Mouse (Mus musculus) gastrocnemius, postnatal 4 days (tissue): Measurements from ENCODE around the gene Col24a1. TPM values are rescaled to one million over a fixed set of nuclear protein-coding genes. Genes with fewer than 3 reads are reported as not detected.

Experiments used
- DNase-seq, 2 experiments: peaks; one replicate each; pipeline ENCODE4 v3.0.0; 2021 to 2022; ENCODE audit warnings: low spot score in 2 of 2, mixed read lengths in 2 of 2
- long read RNA-seq, 2 experiments: library from polyadenylated mRNA; stranded (forward); transcript quantifications; one replicate each; pipeline ENCODE4 v2.0.0; 2021
- total RNA-seq, 2 experiments: library from RNA; stranded (reverse); gene quantifications; 2 replicates each; pipeline ENCODE4 v1.2.3; 2021

Gene Col24a1
- 10 to 100 TPM; 10.5 to 11.2 TPM for total RNA-seq
- long read RNA-seq, experiment 1, partial matches to known transcripts: 2 of 3 reads
- long read RNA-seq, experiment 1, other reads (novel, unspliced or antisense): 1 of 3 reads
- long read RNA-seq, experiment 2, full-length matches to known transcripts: 1 of 7 reads
- long read RNA-seq, experiment 2, partial matches to known transcripts: 3 of 7 reads
- long read RNA-seq, experiment 2, other reads (novel, unspliced or antisense): 3 of 7 reads

GRCm38 (mm10) chr3:145292337-145293134, at the start of gene Col24a1:
Gene Col24a1, plus strand, starts transcription at chr3:145292472.
- peak in 1 of 2 experiments; percentile 35 for DNase-seq

- DNase-seq: no peak
Measured at GRCm38 (mm10) chr3:145248040-145248439, 44.2 kb upstream of the Col24a1 start.

DNA sequence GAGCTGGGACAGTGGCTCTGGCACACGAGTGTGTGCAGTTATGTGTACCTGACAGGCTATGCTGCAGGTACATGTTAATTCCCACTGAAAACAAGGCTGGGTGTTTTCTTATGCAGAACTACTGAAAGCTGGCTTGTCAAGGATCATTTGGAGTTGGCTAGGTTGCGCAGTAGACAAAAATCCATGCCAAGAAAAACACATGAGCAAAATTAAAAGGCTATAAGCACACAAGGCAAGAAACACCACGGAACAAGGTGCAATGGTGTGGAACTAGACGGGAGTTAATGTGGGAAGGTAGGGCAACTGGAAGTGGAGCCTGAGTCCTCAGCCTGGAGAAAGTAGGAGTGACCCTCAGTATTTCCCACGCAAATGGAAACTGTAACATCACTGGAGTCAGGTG, 39.2 kb upstream of the Col24a1 start:
- DNase-seq: no peak

GRCm38 (mm10) chr3:145254764-145255396, 37.4 kb upstream of the Col24a1 start:
- no peak for DNase-seq

- DNase-seq: no peak
Measured at GRCm38 (mm10) chr3:145256647-145257046, 35.6 kb upstream of the Col24a1 start.

DNA sequence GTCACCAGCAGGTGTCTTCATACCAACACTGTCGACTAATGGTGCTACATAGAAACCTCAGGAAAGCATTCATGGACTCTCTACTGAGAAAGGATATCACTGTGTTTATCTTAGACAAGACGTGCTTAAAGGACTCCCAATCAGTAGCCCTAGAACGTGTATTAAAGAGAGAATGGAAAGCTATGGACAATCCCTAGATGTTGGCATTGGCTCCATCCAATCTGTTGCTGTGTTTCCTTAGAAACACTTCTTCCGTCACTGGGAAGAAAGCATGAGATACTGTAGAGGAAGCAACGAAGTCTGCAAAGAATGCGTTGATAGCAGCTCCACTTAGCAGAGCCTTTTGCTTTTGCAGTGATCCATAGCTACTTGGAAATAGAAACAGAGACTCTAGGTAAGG, 32.6 kb upstream of the Col24a1 start:
- DNase-seq: no peak

- no peak for DNase-seq
Measured at GRCm38 (mm10) chr3:145263131-145263530, 29.1 kb upstream of the Col24a1 start.

GRCm38 (mm10) chr3:145268066-145268465, 24.2 kb upstream of the Col24a1 start:
- DNase-seq: no peak

GRCm38 (mm10) chr3:145274191-145274590, 18.1 kb upstream of the Col24a1 start:
- DNase-seq: no peak

- DNase-seq: peak; percentile 23 to 45
Measured at GRCm38 (mm10) chr3:145293207-145293606, 935 bp downstream of the Col24a1 start.

GRCm38 (mm10) chr3:145293623-145294307, 1.5 kb downstream of the Col24a1 start:
- DNase-seq: peak in 1 of 2 experiments; percentile 13

- DNase-seq: no peak
Measured at GRCm38 (mm10) chr3:145299980-145300591, 7.8 kb downstream of the Col24a1 start.

GRCm38 (mm10) chr3:145305311-145305710, 13.0 kb downstream of the Col24a1 start:
- DNase-seq: no peak

DNA sequence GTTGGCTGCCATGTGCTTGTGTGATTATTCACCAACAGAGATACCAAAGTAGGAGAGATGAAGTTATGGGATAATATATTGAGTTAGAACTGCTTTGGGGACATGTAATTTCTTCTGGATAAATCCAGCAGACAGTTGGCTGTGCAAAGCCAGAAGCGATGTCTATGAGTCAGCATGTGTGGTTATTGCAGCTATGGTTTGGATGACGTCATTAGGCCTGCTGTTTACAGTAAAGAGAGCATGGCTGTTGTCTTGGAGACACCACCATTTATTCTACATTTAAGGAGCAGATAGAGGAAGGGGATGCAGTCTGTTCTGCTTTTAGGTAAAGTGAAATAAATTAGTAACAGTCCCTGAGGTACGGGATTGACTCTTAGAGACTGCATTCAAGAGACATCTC, 14.9 kb downstream of the Col24a1 start:
- DNase-seq: no peak

DNA sequence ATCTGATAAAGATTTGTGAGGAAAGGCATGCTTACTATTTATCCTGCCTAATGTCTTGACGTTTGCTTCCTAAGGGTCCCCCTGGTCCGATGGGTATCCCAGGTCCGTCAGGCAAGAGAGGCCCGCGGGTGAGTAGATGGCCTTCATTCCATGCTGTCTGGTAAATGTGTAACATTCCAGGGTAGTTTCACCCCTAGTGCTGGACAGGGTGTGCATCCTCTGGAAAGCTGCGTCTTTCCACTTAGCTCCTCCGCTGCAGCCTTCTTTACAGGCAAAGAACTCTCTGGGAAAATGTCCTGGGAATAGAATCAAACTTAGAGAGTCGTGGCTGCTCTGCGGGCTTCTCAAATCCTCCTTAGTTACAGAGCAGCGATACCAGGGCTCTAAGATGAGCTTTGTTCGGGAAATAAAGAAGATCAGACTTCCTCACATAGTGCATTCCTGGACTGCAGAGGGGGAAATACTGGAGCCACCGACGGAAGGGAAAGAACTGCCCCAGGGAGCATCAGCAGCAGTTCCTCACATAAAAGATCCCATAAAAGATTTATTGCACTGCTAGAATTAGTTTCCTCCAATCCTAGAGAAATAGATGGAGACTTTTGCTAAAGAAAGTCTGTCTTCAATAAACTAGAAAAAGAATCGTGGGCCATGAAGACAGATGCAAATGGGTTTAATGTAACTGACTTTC, 28.5 kb downstream of the Col24a1 start:
- no peak for DNase-seq

DNA sequence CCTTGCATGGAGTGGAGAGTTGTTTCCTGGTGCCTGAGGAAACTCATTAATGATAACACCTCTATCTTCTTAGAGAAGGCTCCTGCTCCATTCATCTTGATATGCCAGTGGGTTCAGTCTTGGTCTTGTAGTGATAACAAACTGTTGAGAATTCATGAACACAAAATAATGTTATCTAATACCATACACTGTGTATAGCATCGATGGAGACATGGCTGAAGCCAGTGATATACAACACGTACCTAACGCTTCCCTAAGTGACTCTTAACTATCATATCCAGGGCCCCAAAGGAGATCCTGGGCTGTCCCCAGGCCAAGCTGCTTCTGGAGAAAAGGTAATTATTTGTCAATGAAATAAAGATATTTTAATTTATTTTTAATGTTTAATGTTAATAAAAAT, 33.1 kb downstream of the Col24a1 start:
- no peak for DNase-seq

DNA sequence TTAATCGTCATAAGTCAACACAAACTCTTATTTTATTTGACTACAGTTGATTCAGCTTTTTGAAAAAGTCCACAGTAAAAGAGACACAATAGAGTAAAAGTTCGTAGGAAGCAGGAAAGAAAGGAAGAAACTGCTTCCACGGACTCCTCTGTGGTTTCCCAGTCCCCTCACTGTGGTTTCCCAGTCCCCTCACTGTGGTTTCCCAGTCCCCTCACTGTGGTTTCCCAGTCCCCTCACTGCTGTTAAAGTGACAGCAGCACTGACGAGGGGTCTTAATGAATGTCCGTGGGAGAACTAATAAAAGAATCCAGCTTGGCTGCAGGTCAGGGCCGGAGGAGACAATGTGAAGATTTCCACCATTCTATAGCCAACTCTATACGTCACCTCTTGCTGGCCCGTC, 39.4 kb downstream of the Col24a1 start:
- no peak for DNase-seq

GRCm38 (mm10) chr3:145334046-145334445, 41.8 kb downstream of the Col24a1 start:
- no peak for DNase-seq

GRCm38 (mm10) chr3:145337161-145337560, 44.9 kb downstream of the Col24a1 start:
- DNase-seq: no peak

DNA sequence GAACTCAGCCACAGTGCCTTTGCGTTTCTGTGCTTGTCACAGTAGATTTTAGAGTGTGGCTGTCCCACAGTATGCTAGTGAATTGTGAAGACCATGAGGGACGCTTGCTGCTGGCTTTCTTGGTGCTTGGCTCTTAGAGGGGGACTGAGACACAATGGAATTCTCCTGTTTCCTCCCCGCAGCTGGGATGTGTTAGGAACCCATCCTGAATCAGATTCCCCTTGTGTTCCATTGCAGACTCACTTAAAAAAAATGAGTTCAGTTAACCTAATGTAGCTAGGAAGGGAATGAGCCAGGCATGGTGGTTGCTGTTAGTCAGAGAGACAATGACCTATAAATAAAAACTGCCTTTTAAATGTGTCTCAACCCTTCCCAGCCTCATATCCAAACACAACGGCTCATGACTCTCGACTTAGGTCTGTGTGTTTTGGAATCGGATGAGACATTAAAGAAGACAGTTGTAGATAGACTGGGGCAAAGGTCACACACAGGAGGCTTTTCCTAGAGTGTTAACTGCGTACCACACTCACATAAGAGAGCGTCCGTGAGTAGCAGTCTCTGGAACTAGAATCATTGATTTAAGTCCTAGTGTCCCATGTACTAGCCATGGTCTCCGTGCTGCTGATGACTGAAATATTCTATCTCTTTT, 47.7 kb downstream of the Col24a1 start:
- DNase-seq: no peak
